Mouse (Mus musculus) hindbrain, embryonic 15.5 days (tissue): ENCODE results near the gene Trim7. TPM values are rescaled to one million over a fixed set of nuclear protein-coding genes. Genes with fewer than 3 reads are reported as not detected.
"Not testable (repeated sequence)": the region's sequence is repeated elsewhere in the genome, so short reads cannot be mapped to it uniquely, and the experiment has no call there.

Experiments used
- ATAC-seq: fragments of 200-750 bp; cut with Nextera tagmentation; 2 replicates; pipeline ENCODE4 v1.8.0; 2017; ENCODE audit warnings: low read depth, moderate number of reproducible peaks, moderate TSS enrichment; ENCODE audit not compliant: low FRiP score
- H3K27ac ChIP-seq: fragments of 300-500 bp; sonication (generic); replicated peaks from 2 replicates; pipeline ENCODE4 v1.5.1; 2015; ENCODE audit warnings: mild to moderate bottlenecking, inconsistent platforms
- H3K27me3 ChIP-seq: fragments of 300-500 bp; sonication (generic); 2 replicates; pipeline ENCODE4 v1.6.1; 2015; ENCODE audit warnings: control low read depth, inconsistent platforms
- H3K36me3 ChIP-seq: fragments of 300-500 bp; sonication (generic); 2 replicates; pipeline ENCODE4 v1.6.1; 2015; ENCODE audit warnings: control low read depth, inconsistent platforms
- H3K4me1 ChIP-seq: fragments of 300-500 bp; sonication (generic); replicated peaks from 2 replicates; pipeline ENCODE4 v1.6.1; 2015; ENCODE audit warnings: control low read depth, inconsistent platforms
- H3K4me2 ChIP-seq: fragments of 300-500 bp; sonication (generic); 2 replicates; pipeline ENCODE4 v1.6.1; 2015; ENCODE audit warnings: moderate library complexity, mild to moderate bottlenecking, inconsistent platforms
- H3K4me3 ChIP-seq: fragments of 300-500 bp; sonication (generic); 2 replicates; pipeline ENCODE4 v1.5.1; 2015; ENCODE audit warnings: mild to moderate bottlenecking, inconsistent platforms
- H3K9ac ChIP-seq: fragments of 300-500 bp; sonication (generic); 2 replicates; pipeline ENCODE4 v1.6.1; 2015; ENCODE audit warnings: inconsistent platforms
- H3K9me3 ChIP-seq: fragments of 300-500 bp; sonication (generic); 2 replicates; pipeline ENCODE4 v1.6.1; 2016; ENCODE audit warnings: control low read depth, inconsistent platforms
- WGBS: fragments of 180-500 bp; shearing (Covaris S2); methylation state at CpG from one replicate; pipeline ENCODE4 v1.1.7; 2015; 5-methylcytosine and 5-hydroxymethylcytosine counted together
- polyA plus RNA-seq: library from polyadenylated mRNA; unstranded; fragments of >200 nt; fragmentation: Nextera tagmentation; extraction: Ambion mirVana; gene quantifications from 2 replicates; pipeline ENCODE4 v1.2.1, GENCODE M21; 2015

The Trim7 gene
- polyA plus RNA-seq, 1 experiment from 2014 or later = 3.7 TPM

DNA sequence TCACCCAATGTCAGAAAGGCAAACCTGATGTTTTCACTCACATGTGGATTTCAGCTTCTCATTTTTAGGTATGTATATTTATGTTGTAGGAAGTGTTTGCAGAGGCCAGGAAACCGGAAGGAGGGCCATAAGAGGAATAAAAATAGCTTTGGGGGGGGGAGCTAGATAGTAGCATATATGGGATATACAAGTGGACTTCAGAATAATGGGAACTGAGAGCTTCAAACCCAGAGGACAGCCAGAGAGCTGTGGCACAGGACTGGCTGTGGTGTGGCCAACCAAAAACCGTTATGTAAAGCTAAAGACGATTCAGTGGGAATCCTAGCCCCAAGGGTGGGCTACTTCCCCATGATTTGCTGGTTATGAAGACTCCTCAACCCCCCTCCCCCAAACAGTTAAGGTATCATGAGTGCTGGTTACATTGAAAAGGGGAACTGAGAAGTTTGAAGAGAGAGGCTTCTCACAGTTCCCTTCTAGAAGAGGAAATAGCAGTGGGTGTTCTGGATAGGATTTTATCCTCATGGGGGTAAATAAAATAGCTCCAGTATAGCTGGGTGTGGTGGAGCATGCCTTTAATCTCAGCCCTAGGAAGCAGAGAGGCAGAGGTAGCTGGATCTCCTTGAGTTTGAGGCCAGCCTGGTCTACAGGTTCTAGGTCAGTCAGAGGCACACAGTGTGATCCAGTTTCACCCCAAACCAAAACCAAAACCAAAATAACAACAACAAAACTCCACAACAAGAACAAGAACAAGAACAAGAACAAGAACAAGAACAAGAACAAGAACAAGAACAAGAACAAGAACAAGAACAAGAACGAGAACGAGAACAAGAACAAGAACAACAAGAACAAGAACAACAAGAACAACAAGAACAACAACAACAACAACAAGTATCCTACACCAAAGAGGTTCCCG, 75.0 kb downstream of the Trim7 start:
- not testable (repeated sequence) for H3K4me1 ChIP-seq, H3K27me3 ChIP-seq, ATAC-seq, H3K4me2 ChIP-seq, H3K27ac ChIP-seq, H3K9me3 ChIP-seq, H3K36me3 ChIP-seq, H3K4me3 ChIP-seq, H3K9ac ChIP-seq
- 83% methylated on average over 6 of the region's 6 CpGs for WGBS

DNA sequence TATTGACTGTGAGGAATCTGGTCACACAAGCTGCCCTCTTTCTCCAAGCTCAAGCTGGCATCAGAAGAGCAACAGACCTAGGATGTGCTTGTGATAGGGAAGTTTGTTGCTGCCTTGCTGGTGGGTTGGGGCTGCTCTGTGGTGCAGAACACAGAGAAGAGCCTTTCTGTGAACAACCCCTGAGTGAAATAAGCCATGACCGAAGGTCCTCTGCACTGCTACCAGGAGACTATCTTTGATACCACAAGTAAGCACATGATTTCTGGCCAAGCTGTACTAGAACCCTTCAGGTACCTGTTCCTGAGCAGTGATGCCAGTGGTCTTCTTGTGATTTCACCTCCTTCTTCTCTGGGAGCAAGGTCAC, 75.6 kb downstream of the Trim7 start:
- H3K4me2 ChIP-seq, ATAC-seq: not testable (repeated sequence)
- 96% methylated on average over 1 of the region's 1 CpGs for WGBS

More for the DNA sequence above, 75.6 kb downstream of the Trim7 start:
- not testable (repeated sequence) for H3K9ac ChIP-seq, H3K9me3 ChIP-seq, H3K4me1 ChIP-seq, H3K27me3 ChIP-seq, H3K27ac ChIP-seq, H3K36me3 ChIP-seq, H3K4me3 ChIP-seq

Other genes with a start within 250 kb of the Trim7 start
- gene Rack1, start 25.8 kb upstream of the Trim7 start, polyA plus RNA-seq = 361 and 362 TPM in 2 replicates
- gene Trim41, start 8.8 kb upstream of the Trim7 start, polyA plus RNA-seq = 6.8 and 7.4 TPM in 2 replicates
- gene Gm12184, start 515 bp downstream of the Trim7 start, polyA plus RNA-seq = 3.8 and 4.7 TPM in 2 replicates
- gene Irgm1, start 45.5 kb downstream of the Trim7 start, polyA plus RNA-seq = 3.5 and 5.2 TPM in 2 replicates
- gene Gm5431, start 76.1 kb downstream of the Trim7 start, polyA plus RNA-seq = 0.14 and 0.42 TPM in 2 replicates
- 1.8 and 2.2 TPM in 2 replicates for gene Psme2b, start 120.0 kb downstream of the Trim7 start, polyA plus RNA-seq
- gene Olfr56, start 152.7 kb downstream of the Trim7 start, polyA plus RNA-seq = not detected in 2 replicates
- gene 9930111J21Rik1, start 153.3 kb downstream of the Trim7 start, polyA plus RNA-seq = 0.45 and 0.48 TPM in 2 replicates
- gene Gm12185, start 166.1 kb downstream of the Trim7 start, polyA plus RNA-seq = not detected in 2 replicates
- 0.24 TPM in 1 of 2 replicates, not detected in the other for gene Tgtp1, start 168.0 kb downstream of the Trim7 start, polyA plus RNA-seq
- 0.35 and 0.45 TPM in 2 replicates for gene 9930111J21Rik2, start 225.1 kb downstream of the Trim7 start, polyA plus RNA-seq
- 0.54 TPM in 1 of 2 replicates, not detected in the other for gene Tgtp2, start 238.1 kb downstream of the Trim7 start, polyA plus RNA-seq